Mouse (Mus musculus) heart, embryonic 11.5 days (tissue): ENCODE results near the gene Klk1b3. TPM values are rescaled to one million over a fixed set of nuclear protein-coding genes. Genes with fewer than 3 reads are reported as not detected.
"Not testable (repeated sequence)": the region's sequence is repeated elsewhere in the genome, so short reads cannot be mapped to it uniquely, and the experiment has no call there.

ENCODE experiments used
- ATAC-seq: fragments of 200-750 bp; cut with Nextera tagmentation; replicated peaks from 2 replicates; pipeline ENCODE4 v1.8.0; 2017; ENCODE audit warnings: moderate library complexity; ENCODE audit not compliant: insufficient number of reproducible peaks, low FRiP score, low TSS enrichment
- H3K27ac ChIP-seq: fragments of 300-500 bp; sonication (generic); 2 replicates; pipeline ENCODE4 v1.5.1; 2014; ENCODE audit warnings: mild to moderate bottlenecking, low read depth, low read length
- H3K27me3 ChIP-seq: fragments of 300-500 bp; sonication (generic); 2 replicates; pipeline ENCODE4 v1.6.1; 2014; ENCODE audit warnings: mild to moderate bottlenecking, low read length, mixed read lengths; ENCODE audit not compliant: control insufficient read depth, insufficient read depth
- H3K36me3 ChIP-seq: fragments of 300-500 bp; sonication (generic); 2 replicates; pipeline ENCODE4 v1.6.1; 2014; ENCODE audit warnings: mild to moderate bottlenecking, low read length, moderate library complexity, mixed read lengths; ENCODE audit not compliant: control insufficient read depth, insufficient read depth
- H3K4me1 ChIP-seq: fragments of 300-500 bp; sonication (generic); 2 replicates; pipeline ENCODE4 v1.6.1; 2014; ENCODE audit warnings: low read length; ENCODE audit not compliant: control insufficient read depth, insufficient read depth
- H3K4me2 ChIP-seq: fragments of 300-500 bp; sonication (generic); 2 replicates; pipeline ENCODE4 v1.6.1; 2014; ENCODE audit warnings: mild to moderate bottlenecking, moderate library complexity
- H3K4me3 ChIP-seq: fragments of 300-500 bp; sonication (generic); 2 replicates; pipeline ENCODE4 v1.5.1; 2014; ENCODE audit warnings: low read depth, low read length
- H3K9ac ChIP-seq: fragments of 300-500 bp; sonication (generic); 2 replicates; pipeline ENCODE4 v1.6.1; 2014; ENCODE audit warnings: mild to moderate bottlenecking, low read depth, low read length, moderate library complexity
- H3K9me3 ChIP-seq: fragments of 300-500 bp; sonication (generic); replicated peaks from 2 replicates; pipeline ENCODE4 v1.6.1; 2016; ENCODE audit warnings: low read length; ENCODE audit not compliant: control insufficient read depth
- WGBS: fragments of 180-500 bp; shearing (Covaris S2); extraction: QIAGEN DNeasy Blood & Tissue Kit; methylation state at CpG from one replicate; pipeline ENCODE4 v1.1.7; 2014; ENCODE audit not compliant: insufficient replicate concordance; 5-methylcytosine and 5-hydroxymethylcytosine counted together
- polyA plus RNA-seq: library from polyadenylated mRNA; unstranded; fragments of >200 nt; fragmentation: Nextera tagmentation; extraction: Ambion mirVana; gene quantifications from 2 replicates; pipeline ENCODE4 v1.2.1, GENCODE M21; 2014

Gene Klk1b3
- polyA plus RNA-seq, 1 experiment from 2014 or later = not detected

- not testable (repeated sequence) for H3K9ac ChIP-seq, H3K4me3 ChIP-seq, H3K27me3 ChIP-seq, H3K4me2 ChIP-seq, H3K27ac ChIP-seq, H3K9me3 ChIP-seq, H3K4me1 ChIP-seq, ATAC-seq, H3K36me3 ChIP-seq
- WGBS = 64% methylated on average over 6 of the region's 6 CpGs
Measured at GRCm38 (mm10) chr7:44222335-44222734, 24.3 kb downstream of the Klk1b3 start.

GRCm38 (mm10) chr7:44225076-44225475 lies 27.1 kb downstream of the Klk1b3 start, which contains the start of gene Klk1:
Gene Klk1, plus strand, starts transcription at chr7:44225360.
- no peak within 1 kb of the TSS for H3K4me3 ChIP-seq
- H3K4me2 ChIP-seq = no peak within 1 kb of the TSS
- H3K27ac ChIP-seq = no peak within 1 kb of the TSS
- H3K4me1 ChIP-seq = no peaks in the 10 kb centered on the region
- no peak for ATAC-seq
- no peak within 1 kb of the TSS for H3K9ac ChIP-seq
- no peaks in the 10 kb centered on the region for H3K36me3 ChIP-seq
- WGBS = 22% methylated on average over 1 of the region's 1 CpGs
- H3K27me3 ChIP-seq = no peaks in the 10 kb centered on the region
- no peaks in the 10 kb centered on the region for H3K9me3 ChIP-seq

DNA sequence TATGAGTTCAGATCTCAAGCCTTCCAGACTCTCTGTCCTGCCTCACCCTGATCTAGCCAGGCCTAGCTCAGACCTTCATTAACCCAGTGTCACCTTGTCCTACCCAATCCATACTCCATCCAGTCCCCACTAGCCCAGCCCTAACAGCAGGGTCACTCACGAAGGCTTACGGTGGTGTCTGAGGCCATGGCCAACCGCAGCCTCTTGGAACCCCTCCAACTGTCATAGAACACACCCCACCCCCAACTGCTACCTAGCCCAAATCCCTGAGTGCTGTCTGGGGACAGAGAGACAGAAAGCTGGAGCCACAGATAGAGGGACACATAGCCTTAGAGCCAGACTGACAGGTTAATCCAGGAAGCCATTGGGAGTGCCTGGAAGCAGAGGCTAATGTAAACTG lies 37.9 kb downstream of the Klk1b3 start, which contains the start of gene Gm36864:
TSS of gene Gm36864 (plus strand) at position 269 of the 400 bp plus-strand sequence.
- Histone ChIP-seq H3K4me2 (no peak within 1 kb of the TSS), H3K27ac (no peak within 1 kb of the TSS), H3K4me3 (no peak within 1 kb of the TSS), H3K9ac (no peak within 1 kb of the TSS), H3K9me3 (no peaks in the 10 kb centered on the region), H3K36me3 (no peaks in the 10 kb centered on the region), H3K27me3 (no peaks in the 10 kb centered on the region), H3K4me1 (no peaks in the 10 kb centered on the region)
- ATAC-seq = no peak
- WGBS = 64% methylated on average over 3 of the region's 3 CpGs

GRCm38 (mm10) chr7:44239913-44240312 lies 41.9 kb downstream of the Klk1b3 start:
- Histone ChIP-seq H3K27me3 (no peaks in the 10 kb centered on the region), H3K27ac (no peak overlapping the region), H3K4me1 (no peaks in the 10 kb centered on the region), H3K9me3 (no peaks in the 10 kb centered on the region), H3K9ac (no peak overlapping the region), H3K4me2 (no peak overlapping the region), H3K36me3 (no peaks in the 10 kb centered on the region), H3K4me3 (no peak overlapping the region)
- no peak for ATAC-seq
- WGBS = 55% methylated on average over 2 of the region's 2 CpGs

DNA sequence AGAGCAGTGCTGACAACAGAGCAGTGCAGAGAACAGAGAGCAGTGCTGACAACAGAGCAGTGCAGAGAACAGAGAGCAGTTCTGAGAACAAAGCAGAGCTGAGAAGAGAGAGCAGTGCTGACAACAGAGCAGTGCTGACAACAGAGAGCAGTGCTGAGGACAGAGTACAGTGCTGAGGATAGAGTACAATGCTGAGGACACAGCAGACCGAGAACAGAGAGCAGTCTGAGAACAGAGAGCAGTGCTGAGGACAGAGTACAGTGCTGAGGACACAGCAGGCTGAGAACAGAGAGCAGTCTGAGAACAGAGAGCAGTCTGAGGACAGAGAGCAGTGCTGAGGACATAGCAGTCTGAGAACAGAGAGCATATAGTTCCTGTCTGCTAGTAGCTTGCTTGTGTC lies 42.7 kb downstream of the Klk1b3 start:
- Histone ChIP-seq H3K27ac (no peak overlapping the region), H3K9me3 (no peaks in the 10 kb centered on the region), H3K4me3 (no peak overlapping the region), H3K27me3 (no peaks in the 10 kb centered on the region), H3K9ac (no peak overlapping the region), H3K4me1 (peaks cover 6% of the 10 kb centered on the region; the same call in 1 of the 2 replicates), H3K4me2 (no peak overlapping the region), H3K36me3 (no peaks in the 10 kb centered on the region)
- no peak for ATAC-seq
- 62% methylated on average over 1 of the region's 1 CpGs for WGBS

- H3K4me2 ChIP-seq = no peak overlapping the region
- H3K27ac ChIP-seq = no peak overlapping the region
- no peak for ATAC-seq
- no peak overlapping the region for H3K4me3 ChIP-seq
- H3K36me3 ChIP-seq = no peaks in the 10 kb centered on the region
- H3K9ac ChIP-seq = no peak overlapping the region
- H3K9me3 ChIP-seq = no peaks in the 10 kb centered on the region
- H3K4me1 ChIP-seq = peaks cover 6% of the 10 kb centered on the region; the same call in 1 of the 2 replicates
- no peaks in the 10 kb centered on the region for H3K27me3 ChIP-seq
- WGBS = 63% methylated on average over 2 of the region's 2 CpGs
Measured at GRCm38 (mm10) chr7:44241163-44241562, 43.2 kb downstream of the Klk1b3 start.

DNA sequence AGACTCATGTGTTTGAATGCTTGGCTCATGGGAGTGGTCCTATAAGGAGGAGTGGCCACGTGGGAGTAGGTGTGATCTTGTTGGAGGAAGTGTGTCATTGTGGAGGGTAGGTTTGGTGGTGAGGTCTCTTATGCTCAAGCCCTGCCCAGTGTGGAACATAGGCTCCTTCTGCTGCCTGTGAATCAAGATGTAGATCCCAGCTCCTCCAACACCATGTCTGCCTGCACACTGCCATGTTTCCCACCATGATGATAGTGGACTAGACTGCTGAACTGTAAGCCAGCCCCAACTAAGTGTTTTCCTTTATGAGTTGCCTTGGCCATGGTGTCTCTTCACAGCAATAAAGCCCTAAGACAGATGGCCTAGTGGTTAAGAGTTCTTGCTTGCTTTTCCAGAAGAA lies 46.1 kb downstream of the Klk1b3 start:
- no peaks in the 10 kb centered on the region for H3K9me3 ChIP-seq
- no peak for ATAC-seq
- H3K36me3 ChIP-seq = 0 out of 2 replicates have a peak, but pooled peaks cover 5% of the 10 kb centered on the region
- H3K27ac ChIP-seq = no peak overlapping the region
- 59% methylated on average over 1 of the region's 1 CpGs for WGBS
- no peak overlapping the region for H3K4me3 ChIP-seq
- no peaks in the 10 kb centered on the region for H3K27me3 ChIP-seq
- peaks cover 10% of the 10 kb centered on the region; the same call in 1 of the 2 replicates for H3K4me1 ChIP-seq
- no peak overlapping the region for H3K9ac ChIP-seq
- no peak overlapping the region for H3K4me2 ChIP-seq

DNA sequence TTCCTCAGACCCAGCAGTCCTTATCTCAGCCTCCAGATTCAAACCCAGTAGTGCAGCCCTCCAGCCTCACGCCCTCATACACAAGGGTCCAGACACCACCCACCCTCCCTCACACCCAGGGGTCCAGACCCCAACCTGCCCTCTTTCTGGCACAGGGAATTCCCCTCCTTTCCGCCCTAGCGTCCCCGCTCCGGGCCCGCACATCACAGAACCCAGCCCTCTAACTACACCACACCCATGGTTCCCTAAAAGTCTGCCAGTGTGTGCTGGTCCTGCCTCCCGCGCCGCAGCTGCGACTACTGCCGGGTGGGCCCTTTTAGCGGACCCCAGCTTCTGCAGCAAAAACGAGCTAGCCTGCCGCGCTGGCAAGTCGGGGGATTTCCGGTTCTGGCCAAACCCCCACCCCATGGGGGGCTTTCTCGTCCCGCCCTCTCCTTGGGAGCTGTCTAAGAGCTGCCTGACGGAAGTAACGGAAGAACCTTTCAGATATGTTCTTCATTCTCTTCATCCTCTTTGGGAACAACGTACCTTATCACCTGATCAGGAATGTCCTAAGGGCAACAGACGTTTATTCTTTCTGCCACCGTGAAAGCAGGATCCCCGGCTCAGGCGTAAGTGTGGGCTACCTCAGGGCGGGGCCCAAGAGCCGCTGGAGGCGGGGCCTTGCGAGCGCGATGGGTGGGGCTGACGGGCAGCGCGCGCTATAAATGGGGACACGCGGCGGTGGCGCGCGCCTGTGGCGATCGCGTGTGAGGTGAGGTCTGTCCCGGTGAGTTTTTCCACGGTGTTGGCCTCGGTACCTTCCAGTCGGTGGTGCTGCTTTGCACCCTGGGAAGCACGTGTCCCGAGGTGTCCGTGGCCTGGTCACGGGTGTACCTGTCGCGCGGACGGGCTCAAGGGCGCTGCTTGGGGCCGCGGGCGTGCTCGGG lies 48.3 kb downstream of the Klk1b3 start, which contains the start of the genes 1700028J19Rik and 2410002F23Rik:
TSS of gene 1700028J19Rik (minus strand) at position 641 of the 929 bp plus-strand sequence.
TSS of gene 2410002F23Rik (plus strand) at position 668 of the 929 bp plus-strand sequence.
- Histone ChIP-seq H3K4me3 (peak within 1 kb of the TSS; percentile 94), H3K27ac (peak within 1 kb of the TSS; percentile 92), H3K4me2 (peak within 1 kb of the TSS; percentile 89), H3K9ac (peak within 1 kb of the TSS; percentile 99), H3K9me3 (no peaks in the 10 kb centered on the region), H3K27me3 (no peaks in the 10 kb centered on the region), H3K36me3 (peaks cover 20% of the 10 kb centered on the region), H3K4me1 (peaks cover 10% of the 10 kb centered on the region; the same call in 1 of the 2 replicates)
- ATAC-seq = peak; percentile 82
- under 1% methylated on average over 61 of the region's 62 CpGs for WGBS
